Mouse (Mus musculus): ENCODE measurements at regions not wholly inside any gene's neighbourhood (a gene's known extent, or its start where the extent isn't known, plus 50 kb on each side); places are given as distances from the start of the nearest gene placed in this dataset.

DNA sequence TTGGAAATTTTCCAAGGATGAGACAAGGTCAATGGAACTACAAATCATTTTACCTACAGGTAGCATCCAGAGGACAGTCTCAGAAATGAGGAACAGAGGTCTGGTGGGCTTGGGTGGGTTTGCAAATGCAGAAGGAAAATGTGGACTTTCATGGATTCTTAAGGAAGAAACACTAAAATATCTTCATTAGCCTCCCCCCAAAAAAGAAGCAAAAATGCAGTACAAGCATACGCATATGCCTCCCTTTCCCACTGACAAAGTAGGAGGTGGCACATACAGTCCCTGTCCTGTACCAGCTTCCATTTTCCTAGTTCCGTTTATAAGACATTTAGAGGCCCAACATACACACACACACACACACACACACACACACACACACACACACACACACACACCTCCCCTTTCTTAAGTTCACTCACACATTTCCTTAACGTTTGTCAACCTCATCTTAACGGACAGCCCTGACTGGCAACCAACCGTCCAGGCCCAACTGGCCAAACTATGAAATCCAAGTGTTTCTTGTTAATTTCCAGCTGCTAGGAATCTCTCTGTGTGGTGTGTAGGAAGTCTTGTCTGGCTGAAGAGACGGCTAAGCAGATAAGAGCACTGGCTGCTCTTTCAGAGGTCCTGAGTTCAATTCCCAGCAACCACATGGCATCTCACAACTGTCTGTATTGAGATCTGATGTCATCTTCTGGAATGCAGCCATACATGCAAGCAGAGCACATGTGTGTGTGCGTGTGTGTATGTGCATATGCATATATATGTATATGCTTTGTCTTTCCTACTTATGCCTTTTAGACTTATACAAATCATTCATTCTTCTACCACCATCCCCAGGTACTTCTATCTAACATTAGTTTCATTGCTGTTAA, 206.6 kb upstream of the Hnrnpa3 start:
- no peak for DNase-seq (ENCODE audit: low read depth, low spot score)

DNA sequence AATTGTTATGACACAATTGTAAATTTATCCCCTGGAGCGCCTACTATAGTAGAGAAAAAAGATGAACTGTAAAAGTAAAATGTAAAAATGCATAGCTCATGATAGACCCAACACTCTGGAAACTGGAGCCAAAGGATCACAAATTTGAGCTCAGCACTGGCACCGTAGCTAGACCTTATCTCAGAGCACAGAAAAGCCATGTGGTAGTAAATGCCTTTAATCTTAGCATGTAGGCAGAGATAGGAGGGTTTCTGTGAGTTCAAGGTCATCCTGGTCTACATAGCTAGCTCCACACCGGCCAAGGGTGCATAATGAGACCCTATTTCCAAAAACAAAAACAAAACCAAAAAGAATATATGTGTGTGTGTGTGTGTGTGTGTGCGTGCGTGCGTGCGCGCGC, 203.6 kb upstream of the Hnrnpa3 start:
- DNase-seq (ENCODE audit: low read depth, low spot score) = no peak

DNA sequence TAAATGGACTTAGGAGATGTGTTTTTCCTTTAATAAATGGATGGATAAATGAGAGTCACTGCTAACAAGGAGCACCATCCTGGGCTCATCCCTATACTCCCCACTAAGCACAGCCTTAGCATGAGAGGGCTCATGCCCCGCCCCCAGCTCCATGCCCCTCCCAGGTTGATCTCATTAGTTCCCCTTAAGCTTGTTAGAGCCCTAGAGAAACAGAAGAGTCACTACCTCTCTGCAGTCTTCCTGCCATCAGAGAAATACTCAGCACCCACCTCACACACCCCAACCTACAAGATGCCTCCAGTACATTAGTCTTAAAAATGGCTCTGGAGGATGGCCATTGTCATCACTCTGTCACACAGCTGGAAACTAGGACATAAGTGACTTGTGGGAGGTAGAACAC, 202.8 kb upstream of the Hnrnpa3 start:
- DNase-seq (ENCODE audit: low read depth, low spot score) = no peak

DNA sequence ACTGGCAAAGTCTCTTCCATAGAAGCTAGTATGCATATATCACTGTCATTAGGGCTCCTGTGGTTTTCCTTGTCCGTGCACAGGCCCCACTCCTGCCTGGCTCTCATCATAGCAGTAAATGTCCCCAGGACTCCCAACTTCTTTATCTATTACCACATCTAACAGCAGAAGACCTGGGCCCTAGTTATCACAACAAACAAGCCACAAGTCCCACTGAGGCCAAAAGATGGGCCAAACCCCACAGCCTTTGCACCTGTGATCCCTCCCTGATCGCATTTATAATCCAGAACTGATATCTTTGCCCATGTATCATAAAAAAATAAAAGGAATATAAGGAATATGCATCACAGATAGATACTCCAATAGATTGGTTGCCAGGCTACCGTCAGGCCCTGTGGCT, 201.6 kb upstream of the Hnrnpa3 start:
- DNase-seq (ENCODE audit: low read depth, low spot score) = no peak

DNA sequence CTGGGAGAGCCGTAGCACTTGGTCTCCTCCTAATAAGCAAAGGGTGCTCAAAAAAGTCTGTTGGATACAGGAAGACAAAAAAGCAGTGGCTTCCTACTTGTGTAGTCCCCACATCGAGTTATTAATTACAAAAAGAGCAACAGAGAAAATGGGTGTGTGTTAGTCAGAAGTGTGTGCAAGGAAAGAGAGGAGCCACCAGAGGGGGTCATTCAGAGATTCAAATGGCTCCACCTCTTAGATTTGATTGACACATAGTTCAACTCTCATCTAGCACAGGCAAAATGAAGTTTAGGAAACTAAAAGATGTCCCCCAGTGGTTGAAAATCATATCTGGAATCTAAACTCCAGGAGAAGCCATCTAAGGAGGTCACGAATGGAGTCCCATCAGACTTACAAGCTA, 200.2 kb upstream of the Hnrnpa3 start:
- no peak for DNase-seq (ENCODE audit: low read depth, low spot score)

DNA sequence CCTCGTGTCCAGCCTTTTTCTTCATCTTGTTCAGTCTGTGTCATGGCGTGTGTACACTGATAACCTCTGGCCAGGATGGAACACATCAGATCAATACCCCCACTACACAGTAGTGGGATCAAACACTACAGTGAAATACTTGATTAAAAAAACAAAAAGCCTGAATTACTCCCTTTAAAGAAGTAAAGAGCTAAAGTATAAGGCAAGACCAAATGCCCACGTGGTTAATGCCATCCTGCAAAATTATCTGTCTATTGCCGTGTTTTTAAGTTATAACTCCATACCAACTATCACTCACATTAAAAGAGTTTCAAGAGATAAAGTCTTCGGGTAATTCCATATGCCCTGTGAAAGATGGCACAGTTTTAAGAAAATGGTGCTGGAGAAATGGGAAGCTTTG, 198.6 kb upstream of the Hnrnpa3 start:
- DNase-seq (ENCODE audit: low read depth, low spot score) = no peak

DNA sequence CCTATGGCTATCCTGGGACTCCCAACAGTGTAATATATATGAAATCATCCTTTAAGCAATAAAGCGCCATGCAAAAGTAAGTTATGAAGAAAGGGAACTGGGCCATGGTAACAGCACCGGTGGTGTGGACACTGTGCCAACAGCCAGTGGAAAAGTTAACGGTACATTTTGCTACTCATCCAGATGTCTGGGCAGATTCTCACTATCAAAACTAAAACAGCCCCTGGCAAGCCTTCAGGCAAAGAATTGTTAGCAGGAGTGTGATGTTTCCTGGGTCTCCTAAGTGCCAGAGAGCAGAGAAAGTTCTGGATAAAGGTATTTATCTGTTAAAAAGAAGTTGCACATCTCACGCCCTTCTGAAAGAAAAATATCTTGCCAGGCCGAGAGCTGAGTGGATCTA, 198.0 kb upstream of the Hnrnpa3 start:
- no peak for DNase-seq (ENCODE audit: low read depth, low spot score)

DNA sequence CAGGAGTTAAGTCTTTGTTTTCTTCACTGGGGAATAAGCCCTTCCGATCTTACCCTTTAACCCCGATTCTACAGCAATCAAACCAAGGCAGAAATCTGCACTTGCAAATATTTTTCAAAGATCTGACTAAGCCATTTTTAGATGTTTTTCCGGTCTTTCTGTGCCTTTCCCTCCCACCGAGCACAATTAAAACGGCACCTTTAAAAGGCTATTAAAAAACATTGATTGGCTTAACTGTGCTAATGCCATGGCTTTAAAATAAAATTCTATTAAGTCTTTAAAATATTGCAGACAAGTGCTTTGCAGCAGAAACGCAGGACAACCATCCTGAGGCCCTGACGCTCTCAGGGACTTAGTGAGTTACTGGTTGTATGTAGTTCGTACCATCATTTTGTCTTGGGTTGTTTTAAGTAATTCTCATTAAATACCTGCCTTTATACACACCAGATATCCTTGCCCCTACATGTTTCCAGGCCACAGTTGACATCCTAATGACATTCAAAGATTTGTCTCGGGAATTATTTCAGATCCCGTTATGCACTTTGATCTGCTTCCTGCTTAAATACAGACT, 197.6 kb upstream of the Hnrnpa3 start:
- DNase-seq (ENCODE audit: low read depth, low spot score) = no peak

DNA sequence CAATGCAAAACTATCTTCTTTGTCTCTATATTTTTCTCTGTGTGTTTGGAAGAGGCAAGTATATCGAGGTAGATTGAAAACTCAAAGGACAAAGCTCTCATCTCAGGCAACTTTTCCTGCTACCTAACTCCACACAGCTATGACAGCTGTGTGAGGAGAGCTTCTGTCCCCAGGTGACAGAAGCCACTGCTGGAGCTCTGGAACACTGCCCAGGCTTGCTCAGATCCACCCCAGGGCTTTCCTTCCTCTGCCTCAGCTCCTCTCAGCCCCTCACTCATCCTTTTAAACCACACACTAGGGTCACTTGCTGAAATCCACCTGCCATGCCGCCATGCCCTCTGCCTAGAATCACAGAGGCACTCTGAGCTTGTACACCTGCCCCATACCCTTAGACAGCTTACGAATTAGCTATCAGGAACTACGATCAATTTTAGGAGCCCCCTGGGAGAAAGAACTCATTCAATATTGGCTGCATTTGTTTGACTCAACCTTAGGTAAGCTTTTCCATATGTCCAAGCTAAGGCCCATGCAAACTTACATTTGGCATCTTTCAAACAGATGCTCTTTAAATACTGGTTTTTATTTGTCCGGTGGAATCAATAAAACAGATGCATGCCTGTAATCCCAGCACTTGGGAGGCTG, 196.9 kb upstream of the Hnrnpa3 start:
- no peak for DNase-seq (ENCODE audit: low read depth, low spot score)

DNA sequence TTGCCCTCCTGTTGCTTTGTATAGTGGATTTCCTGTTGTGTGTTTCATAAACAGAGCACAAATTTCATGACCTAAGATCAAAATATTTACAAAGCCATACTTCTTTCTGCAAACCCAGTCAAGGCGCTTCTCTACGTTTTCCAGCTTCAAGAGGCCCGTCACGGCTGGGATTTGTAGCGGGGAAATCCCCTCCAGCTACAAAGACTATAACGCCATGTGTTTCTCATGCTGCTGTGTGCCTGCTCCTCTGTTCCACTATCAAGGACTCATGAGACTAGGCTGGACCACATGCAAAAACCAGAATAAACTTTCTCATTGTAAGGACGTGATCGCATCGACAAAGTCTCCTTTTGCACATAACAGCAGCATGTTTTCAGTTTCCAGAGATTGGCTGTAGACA, 196.0 kb upstream of the Hnrnpa3 start:
- no peak for DNase-seq (ENCODE audit: low read depth, low spot score)

DNA sequence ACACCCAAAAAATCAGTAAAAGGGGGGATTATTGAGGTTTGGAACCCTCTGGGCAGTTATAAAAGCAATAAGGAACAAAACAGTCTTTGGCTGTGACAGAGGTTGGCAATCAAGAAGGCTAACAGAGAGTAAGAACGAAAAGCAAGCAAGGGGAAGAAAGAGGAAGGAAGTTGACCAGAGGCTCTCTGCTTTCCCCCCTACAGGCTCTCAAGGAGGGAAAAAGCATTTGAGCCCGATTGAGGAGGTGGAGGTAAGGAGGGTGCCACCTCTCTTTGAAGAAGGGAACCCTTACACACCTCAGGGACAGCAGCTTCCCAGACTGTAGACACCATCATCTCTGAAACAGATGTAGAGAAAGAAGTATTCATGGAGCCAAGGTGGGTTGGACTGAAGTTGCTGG, 194.6 kb upstream of the Hnrnpa3 start:
- DNase-seq (ENCODE audit: low read depth, low spot score) = no peak

DNA sequence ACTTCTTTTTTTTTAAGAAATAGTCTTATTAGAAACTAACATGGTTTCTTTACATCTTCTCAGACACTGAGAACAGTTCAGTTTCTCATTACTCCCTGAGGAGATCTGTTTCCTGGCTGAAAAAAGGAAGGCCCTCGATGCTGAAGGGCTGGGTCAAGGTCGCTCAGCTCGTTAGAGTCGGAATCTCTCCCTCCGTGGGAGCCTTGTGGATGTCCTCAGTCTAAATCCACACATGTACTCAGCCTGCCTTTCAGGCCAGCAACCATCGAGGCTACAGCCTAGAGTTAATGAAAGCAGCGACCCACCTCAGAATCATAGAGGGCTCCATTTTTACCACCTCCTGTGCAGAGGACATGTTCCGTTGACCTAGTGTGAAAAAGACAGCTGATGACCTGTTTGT, 190.2 kb upstream of the Hnrnpa3 start:
- no peak for DNase-seq (ENCODE audit: low read depth, low spot score)

DNA sequence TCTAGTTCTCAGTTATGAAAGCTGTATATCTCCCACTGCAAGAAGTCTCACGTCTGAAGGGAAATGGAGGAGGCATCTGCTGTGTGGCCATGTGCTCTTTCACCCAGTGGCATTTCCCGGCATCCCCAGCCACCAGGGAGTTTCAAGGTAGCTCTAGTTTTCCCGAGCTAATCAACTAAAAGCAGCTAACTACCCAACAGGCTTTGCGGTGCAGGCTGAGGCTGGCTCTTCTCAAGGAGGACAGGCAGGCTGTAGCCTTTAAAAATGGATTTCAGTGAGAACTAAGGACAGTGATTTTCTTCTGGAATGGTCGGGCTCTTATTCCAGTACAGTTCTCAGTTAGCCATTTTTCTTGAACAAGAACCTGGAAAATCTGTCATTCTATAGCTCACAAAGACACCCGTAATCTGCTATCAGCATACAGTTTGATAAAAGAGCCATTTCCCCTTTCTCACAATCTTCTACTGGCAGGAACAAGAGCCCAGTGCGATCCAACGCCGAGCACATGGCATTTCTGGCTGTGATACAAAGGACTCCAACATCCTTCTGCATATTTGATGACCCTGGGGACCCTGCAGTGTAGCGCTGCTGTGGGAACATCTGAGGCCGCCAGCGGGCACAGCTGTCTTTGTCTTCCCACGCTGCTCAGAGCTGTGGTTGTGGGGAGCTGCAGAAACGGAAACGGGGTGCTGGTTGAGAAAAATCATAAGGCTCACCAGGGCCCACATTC, 188.9 kb upstream of the Hnrnpa3 start:
- peak; percentile 39 for DNase-seq (ENCODE audit: low read depth, low spot score)

DNA sequence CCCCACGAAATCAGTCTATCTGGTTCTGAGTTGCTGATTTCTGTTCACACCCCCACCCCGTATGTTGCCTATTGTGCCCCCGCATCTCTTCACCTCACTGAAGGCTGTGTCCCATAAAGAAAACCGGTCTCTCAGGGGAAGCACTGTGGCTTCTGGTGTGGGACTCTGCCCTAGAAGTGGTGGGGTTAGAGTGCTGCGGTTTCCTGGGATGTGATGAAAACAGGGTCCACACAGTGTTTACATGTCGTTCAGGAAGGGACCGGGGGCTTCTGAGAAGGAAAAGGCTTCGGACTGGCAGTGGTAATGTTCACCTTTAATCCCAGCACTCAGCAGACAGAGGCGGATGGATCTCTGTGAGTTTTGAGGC, 188.4 kb upstream of the Hnrnpa3 start:
- no peak for DNase-seq (ENCODE audit: low read depth, low spot score)

DNA sequence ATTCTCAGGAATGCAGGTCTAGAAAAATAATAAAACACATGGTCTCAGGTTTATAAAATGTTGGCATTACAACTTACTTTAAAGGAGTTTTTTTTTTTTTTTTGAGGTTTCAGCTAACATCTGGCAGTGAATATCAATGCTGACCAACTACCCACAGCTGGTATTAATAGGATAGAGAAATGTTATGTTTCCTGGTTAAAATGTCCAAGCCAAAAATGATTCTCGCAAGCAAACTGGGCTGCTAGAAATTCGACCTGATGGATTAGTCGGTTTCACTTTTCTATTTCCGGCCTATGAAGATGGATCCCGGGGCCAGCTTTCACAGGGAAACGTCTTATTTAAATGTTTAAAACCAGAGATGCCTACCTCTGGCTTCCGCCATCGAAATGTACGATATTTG, 186.6 kb upstream of the Hnrnpa3 start:
- DNase-seq (ENCODE audit: low read depth, low spot score) = no peak

DNA sequence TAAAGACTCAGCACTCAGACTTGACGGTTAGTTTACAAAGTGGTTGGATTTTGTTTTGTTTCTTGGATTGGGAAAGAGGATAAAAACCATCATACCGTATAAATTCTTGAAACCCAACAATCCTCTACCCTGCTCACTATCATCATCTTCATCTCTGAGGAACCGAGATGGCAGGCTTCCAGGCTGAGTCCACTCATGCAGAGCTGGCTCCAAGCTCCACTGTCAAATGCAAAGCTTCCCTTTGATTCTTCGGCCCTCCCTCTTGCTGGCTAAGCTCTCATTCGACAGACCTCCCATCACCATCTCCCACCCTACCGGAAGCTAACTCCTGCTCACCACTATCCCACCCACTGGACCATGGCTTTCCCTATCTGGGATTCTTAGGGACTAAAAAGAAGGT, 184.6 kb upstream of the Hnrnpa3 start:
- DNase-seq (ENCODE audit: low read depth, low spot score) = no peak

DNA sequence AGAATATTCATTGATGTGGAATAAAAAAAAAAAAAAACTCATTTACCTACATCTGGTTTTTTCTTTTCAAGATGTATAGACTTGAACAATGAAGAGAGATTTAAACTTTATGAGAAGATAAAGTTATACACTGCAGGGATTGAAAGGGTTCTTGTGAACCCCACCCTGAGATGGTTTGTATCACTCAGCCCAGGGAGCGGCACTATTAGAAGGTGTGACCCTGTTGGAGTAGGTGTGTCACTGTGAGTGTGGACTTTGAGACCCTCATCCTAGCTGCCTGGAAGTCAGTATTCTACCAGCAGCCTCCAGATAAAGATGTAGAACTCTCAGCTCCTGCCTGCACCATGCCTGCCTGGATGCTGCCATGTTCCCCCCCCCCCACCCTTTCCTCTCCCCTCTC, 182.7 kb upstream of the Hnrnpa3 start:
- no peak for DNase-seq (ENCODE audit: low read depth, low spot score)

DNA sequence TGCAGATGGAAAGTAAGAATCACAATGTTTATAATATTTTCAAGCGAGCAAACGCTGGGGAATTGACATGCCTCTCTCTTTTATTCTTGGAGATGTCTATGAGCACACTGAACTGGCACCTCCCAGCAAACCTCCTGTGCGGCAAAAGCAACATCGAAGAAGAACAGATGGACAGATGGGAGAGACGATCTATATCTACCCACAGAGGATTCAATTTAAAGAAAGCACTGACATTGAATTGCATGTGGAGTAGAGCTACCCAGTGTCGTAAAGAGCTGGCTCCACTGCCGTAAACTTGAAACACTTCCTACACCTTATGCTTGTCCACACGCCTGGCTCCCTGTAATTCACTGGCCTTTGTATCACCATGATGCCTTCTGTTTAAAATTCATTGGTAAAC, 182.0 kb upstream of the Hnrnpa3 start:
- no peak for DNase-seq (ENCODE audit: low read depth, low spot score)

DNA sequence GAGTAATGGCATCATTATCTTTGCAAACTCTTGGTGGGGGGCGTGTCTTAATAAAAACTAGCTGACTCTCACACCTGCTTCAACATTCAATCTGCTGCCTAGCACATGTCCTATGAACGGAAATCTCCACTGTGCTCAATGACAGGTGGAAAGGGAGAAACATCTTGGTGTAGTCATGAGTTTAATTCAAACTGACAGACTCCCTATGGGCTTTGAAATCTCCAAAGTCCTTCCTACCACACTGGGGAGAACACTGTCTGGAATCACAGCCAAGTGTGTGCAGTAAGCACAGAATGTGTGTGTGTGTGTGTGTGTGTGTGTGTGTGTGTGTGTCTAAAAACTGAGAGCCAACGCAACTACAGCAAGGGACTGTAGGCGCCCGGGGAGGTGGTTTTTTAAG, 179.5 kb upstream of the Hnrnpa3 start:
- no peak for DNase-seq (ENCODE audit: low read depth, low spot score)

DNA sequence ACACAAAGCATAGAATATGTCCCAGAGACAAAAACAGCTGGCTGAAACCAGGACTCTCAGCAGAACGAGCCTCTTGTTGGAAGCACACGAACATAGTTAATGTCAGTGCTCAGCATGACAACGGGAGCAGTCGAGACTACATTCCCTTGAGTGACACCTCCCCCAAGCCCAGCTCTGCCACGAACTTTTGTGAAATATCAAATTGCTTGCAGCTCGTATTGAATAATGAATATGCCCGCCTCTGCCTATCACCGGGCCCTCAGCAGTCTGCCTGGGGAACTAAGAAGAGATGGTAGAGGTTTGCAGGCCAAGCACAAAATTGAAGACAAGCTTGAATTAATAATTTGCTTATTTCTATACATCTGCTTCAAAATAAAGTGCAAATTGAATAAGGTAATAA, 177.2 kb upstream of the Hnrnpa3 start:
- no peak for DNase-seq (ENCODE audit: low read depth, low spot score)

DNA sequence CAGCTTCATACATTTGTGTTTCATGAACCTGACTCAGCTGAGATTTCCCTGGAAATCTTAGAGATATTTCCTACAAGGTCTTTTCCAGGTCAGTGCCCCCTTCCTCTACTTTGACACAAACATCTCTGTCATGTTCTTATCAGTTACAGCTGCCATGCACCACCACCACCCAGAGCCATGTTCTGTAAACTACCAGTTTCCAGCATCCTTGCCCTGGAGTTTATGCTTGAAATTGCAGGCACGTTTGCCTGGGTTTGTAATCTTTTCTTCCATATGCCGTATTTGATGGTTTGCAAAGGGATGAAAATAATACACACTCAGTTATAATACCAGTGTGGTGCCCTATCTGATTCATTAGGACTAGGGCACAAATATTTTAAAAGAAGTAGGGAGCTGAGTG, 176.6 kb upstream of the Hnrnpa3 start:
- DNase-seq (ENCODE audit: low read depth, low spot score) = no peak

DNA sequence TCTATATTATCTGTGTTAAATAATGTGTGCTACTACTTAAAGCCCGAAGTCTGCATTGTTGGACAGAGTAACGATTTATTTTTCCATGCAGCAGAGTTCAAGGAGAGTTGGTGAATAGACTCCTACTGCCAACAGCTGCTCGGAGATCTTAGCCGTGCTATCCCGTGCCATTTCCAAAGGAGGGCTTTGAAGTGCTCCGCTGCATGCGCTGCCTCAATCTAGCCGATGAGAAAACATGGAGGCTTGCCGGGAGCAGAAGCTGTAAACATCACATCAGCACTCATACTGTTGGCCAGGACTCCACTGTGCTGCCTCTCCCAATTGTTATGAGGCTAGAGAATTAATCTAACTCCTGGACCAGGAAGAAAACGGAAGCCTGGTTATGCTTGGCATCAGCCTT, 174.1 kb upstream of the Hnrnpa3 start:
- DNase-seq (ENCODE audit: low read depth, low spot score) = no peak

DNA sequence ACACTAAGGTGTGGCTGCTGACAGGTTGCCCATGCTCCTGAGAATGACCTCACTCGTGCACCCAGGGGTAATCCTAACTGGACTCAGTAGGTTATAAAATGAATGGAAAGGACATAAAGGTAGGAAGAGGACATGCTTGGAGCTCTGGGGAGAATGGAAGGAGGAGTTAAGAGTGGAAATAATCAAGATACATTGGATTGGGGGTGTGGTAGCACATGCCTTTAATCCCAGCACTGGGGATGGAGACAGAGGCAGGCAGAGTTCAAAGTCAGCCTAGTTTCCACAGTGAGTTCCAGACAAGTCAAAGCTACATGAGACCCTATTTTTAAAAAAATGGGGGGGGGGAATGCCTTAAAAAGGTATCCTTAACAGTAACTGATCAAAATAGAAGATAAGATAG, 167.9 kb upstream of the Hnrnpa3 start:
- DNase-seq (ENCODE audit: low read depth, low spot score) = no peak
